Mouse (Mus musculus): ENCODE results near the gene Sit1.
"Not testable (repeated sequence)": the region's sequence is repeated elsewhere in the genome, so short reads cannot be mapped to it uniquely, and the experiment has no call there.

The Sit1 gene

DNA sequence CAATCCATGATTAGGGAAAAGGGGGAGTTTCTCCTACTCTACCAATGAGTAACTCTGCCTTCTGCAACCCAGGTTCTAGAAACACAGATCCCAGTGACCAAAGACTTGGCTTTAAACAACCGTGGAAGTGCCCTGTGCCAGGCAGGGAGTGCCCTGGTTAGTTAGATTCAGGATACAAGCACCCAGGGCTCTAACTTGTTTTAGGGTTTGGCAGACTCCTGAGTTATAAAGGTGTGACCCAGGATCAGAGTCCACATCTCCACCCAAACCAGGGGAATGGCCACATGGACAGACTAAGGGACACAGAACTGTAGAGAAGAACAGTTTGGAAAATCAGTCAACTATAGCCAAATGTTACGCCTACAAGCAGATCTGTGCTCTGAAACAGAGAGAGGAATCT, 19.5 kb upstream of the Sit1 start:
- DNase-seq (ENCODE audit: extremely low read depth, insufficient read length, low spot score) = no peak

- peak; percentile 90 for DNase-seq (ENCODE audit: extremely low read depth, insufficient read length, low spot score)
These were observed 16.1 kb upstream of the Sit1 start, which contains the start of gene Arhgef39 for GRCm38 (mm10) chr4:43499407-43500333. Gene Arhgef39 (minus strand): TSS chr4:43499695.

DNA sequence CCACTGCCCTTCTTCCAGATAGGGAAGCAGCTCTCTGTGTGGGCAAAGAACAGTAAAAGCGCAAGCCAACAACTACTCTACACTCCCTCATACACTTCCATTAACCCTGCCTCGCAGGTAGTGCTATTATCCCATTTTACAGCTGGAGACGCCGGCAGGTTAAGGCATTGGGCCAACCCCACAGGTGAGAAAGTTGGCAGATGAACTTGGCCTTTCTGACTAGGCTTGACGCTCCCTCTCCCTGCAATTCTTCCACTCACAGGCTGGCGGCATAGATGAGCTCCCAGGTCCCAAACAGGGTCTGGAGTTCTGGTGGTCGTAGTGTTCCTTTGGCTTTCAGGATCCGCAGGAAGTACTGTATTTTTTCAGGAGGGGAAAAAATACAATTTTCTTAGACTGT, 15.4 kb upstream of the Sit1 start:
- DNase-seq (ENCODE audit: extremely low read depth, insufficient read length, low spot score) = no peak

DNA sequence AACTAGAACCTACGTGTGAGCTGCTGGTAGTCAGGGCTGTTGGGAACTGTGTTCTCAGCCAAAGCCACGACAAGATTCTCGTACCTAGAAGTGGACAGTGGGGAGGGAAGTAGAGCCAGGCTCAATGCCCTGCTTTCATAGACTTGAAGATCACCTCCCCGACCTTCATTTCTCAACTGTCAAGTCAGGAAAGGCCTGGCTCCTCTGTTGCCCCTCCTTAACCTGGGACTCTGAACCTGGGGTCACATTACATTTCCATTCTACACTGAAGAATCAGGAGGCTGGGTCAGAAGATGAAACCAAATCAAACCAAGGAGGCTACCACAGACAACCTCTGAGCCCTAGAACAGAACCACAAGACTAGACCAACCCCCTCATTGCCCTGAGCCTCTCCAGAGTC, 14.4 kb upstream of the Sit1 start:
- no peak for DNase-seq (ENCODE audit: extremely low read depth, insufficient read length, low spot score)

DNA sequence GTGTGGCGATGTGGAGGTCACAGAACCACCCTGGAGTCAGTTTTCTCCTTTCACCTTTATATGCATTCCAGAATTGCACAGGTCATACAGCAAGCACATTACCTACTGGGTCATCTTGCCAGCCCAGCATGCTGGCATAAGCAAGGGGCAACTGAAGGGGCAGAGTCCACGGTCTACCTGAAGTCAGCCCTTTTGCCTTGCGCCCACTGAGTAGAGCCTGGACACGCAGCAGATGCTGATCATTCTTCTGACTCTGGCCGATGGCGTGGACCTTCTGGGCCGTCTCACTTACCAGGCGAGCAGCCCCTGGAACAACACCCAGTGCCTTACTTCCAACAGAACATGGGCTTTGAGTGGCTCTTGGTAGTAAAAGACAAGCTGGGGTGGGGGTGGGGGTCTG, 13.9 kb upstream of the Sit1 start:
- DNase-seq (ENCODE audit: extremely low read depth, insufficient read length, low spot score) = no peak

DNA sequence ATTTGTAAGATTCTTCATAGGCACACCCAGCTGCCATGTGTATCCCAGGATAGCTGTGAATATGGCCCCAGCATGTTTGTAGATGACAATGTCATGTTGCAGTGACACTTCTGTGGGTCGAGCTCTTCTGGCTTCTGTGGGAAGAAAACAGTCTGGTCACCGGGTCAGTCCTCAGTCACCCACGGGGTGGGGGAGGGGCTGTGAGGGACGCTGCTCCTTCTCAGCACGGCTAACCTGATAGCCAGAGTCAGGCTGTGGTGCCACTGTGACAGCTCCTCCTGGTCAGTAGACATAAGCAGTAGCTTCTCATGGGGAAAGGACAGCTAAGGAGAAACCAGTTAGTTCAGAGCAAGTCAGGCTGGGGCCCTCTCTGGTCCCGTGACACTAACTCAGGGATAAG, 13.1 kb upstream of the Sit1 start:
- DNase-seq (ENCODE audit: extremely low read depth, insufficient read length, low spot score) = no peak

GRCm38 (mm10) chr4:43493846-43494240, 10.3 kb upstream of the Sit1 start:
- no peak for DNase-seq (ENCODE audit: extremely low read depth, insufficient read length, low spot score)

- DNase-seq (ENCODE audit: extremely low read depth, insufficient read length, low spot score) = peak; percentile 97
These were observed 9.8 kb upstream of the Sit1 start for GRCm38 (mm10) chr4:43493186-43493845.

DNA sequence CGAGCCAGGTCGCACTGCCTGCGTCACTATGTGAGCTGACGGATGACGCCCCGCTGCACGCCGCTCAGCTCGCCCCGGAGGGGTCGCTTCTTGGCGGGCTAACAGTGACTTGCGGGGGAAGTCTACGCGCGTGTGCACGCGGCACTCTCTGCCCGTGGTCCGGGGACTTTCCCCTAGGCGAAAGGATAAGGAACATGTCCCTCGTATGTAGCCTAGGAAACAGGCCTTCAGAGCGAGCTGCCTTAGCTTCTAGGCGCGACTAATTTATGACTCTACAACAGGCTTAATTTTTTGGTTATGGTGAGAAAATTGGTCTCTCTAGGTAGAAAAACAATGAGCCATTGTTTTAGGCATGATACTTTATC, 9.3 kb upstream of the Sit1 start, which contains the start of gene Ccdc107:
Gene Ccdc107 (plus strand): TSS at position 80 of the 365 bp plus-strand sequence.
- peak; percentile 99 for DNase-seq (ENCODE audit: extremely low read depth, insufficient read length, low spot score)

DNA sequence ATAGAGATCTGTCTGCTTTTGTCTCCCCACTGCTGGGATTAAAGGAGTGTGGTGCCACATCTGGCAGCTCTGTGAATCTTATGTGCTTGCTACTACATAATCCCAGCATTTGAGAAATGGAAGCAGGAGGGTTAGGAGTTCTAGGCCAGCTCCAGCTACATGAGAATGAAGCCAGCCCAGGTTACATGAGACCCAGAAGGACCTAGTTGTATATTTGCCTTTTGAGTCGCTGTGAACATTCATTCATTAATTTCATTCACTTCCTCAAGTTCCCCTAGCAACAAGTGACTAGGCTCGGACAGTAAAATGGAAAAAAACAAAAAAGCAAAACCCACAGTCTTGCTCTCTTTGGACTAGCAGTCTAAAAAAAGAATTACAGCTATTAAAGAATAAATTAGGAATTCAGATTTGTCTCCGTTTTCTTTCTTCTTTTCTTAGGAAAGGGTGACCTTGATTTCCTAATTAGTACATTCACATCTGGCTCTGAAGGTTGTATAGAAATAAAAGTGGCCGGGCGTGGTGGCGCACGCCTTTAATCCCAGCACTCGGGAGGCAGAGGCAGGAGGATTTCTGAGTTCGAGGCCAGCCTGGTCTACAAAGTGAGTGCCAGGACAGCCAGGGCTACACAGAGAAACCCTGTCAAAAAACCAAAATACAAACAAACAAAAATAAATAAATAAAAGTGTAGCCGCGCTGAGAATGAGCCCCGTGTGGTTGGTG, 8.7 kb upstream of the Sit1 start:
- no peak for DNase-seq (ENCODE audit: extremely low read depth, insufficient read length, low spot score)

DNA sequence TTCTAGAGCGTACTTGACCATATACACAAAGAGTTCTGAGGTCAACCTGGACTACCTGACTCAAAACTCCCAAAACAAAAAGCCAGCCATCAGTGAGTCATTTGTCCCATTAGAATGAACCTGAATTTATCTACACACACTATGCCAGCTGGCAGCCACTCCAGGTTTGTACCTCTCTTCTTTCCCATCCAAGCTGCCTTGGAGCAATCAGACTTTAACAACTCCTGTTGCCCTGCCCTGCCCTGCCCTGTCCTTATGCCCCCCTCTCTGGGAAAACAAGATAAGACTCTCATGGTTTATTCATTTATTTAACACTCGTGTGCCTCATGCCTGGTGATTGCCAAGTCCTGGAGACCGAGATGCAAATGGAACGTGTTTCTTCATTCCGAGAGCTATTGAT, 7.3 kb upstream of the Sit1 start:
- DNase-seq (ENCODE audit: extremely low read depth, insufficient read length, low spot score) = no peak

GRCm38 (mm10) chr4:43489611-43490010, 6.1 kb upstream of the Sit1 start:
- DNase-seq (ENCODE audit: extremely low read depth, insufficient read length, low spot score) = no peak

DNA sequence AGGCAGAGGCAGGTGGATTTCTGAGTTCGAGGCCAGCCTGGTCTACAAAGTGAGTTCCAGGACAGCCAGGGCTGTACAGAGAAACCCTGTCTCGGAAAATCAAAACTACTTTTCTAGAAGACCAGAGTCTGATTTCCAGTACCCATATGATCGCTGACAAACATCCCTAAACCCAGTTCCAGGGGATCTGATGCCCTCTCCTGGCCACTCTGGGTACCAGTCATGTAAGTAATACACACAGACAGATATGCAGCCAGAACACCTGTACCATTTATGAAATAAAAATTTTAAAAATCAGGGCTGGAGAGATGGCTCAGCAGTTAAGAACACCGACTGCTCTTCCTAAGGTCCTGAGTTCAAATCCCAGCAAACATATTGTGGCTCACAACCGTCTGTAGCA, 2.1 kb upstream of the Sit1 start:
- DNase-seq (ENCODE audit: extremely low read depth, insufficient read length, low spot score) = not testable (repeated sequence)

GRCm38 (mm10) chr4:43482591-43482990, 943 bp downstream of the Sit1 start:
- DNase-seq (ENCODE audit: extremely low read depth, insufficient read length, low spot score) = peak; percentile 86

GRCm38 (mm10) chr4:43481894-43482456, 1.6 kb downstream of the Sit1 start:
- DNase-seq (ENCODE audit: extremely low read depth, insufficient read length, low spot score) = no peak

DNA sequence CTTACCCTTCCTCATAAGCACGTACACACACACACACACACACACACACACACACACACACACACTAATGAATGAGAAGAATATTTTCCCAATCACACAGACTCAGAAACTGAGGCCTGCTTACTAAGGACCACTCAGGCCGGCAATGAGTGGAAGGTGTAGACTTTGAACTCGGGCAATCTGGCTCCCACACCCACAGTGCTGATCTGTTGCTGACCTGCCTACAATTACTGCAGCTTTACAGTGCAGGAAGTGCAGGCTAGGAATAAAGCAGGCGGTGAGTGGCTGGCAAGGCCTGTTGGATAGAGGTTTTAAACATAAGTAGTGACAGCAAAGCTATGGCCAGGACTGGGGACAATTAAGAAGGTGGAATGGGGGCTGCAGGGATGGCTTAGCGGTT, 2.5 kb downstream of the Sit1 start:
- DNase-seq (ENCODE audit: extremely low read depth, insufficient read length, low spot score) = no peak

- no peak for DNase-seq (ENCODE audit: extremely low read depth, insufficient read length, low spot score)
These were observed 4.4 kb downstream of the Sit1 start for GRCm38 (mm10) chr4:43478906-43479832.

DNA sequence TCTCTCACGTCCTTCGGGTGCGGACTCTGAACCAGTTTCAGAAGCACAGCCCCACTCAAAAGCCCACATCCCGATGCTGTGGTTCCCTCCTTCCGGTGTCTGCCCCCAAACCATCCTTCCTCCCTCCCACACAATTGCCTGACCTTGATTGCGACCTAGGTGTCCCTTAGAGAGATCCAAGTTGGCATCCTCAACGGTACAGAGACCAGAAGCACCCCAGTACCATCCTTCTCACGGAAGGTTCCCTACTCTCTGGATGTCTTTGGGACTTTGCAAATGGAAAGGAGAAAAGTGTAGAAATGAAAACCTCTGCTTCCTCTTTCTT, 5.0 kb downstream of the Sit1 start:
- no peak for DNase-seq (ENCODE audit: extremely low read depth, insufficient read length, low spot score)

GRCm38 (mm10) chr4:43477857-43478533, 5.5 kb downstream of the Sit1 start:
- DNase-seq (ENCODE audit: extremely low read depth, insufficient read length, low spot score) = no peak

GRCm38 (mm10) chr4:43476604-43477003, 6.9 kb downstream of the Sit1 start:
- no peak for DNase-seq (ENCODE audit: extremely low read depth, insufficient read length, low spot score)

Data from 3134 (cell line).